In the genomic region with DNA sequence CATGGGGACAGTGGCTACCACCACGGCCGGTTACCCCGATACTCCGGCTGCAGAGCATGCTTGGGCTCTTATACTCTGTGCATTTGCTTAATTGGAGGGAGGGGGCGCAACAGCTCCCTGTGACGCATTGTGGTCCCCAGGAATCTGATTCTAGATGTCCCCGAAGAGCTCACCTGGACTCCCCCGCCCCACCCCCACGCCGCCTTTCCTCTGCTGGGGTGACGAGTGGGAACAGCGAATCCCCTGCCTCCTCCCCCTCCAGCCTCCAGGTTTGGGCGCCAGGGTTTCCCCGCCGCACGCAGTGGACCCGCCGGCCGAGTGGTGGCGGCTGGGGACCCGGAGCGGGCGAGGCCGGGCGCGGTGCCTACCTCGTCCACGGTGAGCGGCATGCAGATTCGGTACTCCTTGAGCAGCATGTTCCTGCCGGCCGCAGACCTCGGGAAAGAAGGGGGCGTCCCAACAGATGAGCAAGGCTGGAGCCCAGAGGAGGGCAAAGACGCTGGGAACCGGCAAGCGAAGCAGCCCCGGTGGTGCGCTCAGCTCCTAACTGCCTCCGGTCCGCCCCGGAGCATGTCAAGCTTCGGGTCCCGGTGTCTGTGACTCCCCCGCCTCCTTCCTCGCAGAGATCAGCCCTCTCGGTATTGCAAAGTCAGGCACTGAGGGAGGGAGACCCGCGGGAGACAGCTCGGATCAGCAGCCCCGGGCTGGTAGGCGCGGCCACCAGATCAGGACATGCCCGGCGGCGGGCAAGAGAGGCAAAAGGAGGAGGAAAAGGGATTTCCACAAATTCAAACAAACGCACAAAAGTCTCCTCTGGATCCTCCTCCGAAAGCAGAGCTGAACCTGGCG, we compare ENCODE assay signal across 8 mouse cellular contexts. TPM values are rescaled to one million over a fixed set of nuclear protein-coding genes. Genes with fewer than 3 reads are reported as not detected.
DNase-seq lines count a peak whose midpoint lies in the region; ATAC-seq and TF ChIP-seq lines count a peak whose summit lies in the region.

No protein-coding gene starts in this region.

- H3K9me3 ChIP-seq in G1E (replicated peaks) = no peaks in the 10 kb centered on the region
- no peaks in the 10 kb centered on the region for H3K9me3 ChIP-seq in hindbrain, embryonic 13.5 days

- H3K4me1 ChIP-seq in G1E (ENCODE audit: insufficient read depth, low read depth, low read length) = peaks cover 57% of the 10 kb centered on the region
- H3K4me1 ChIP-seq in hindbrain, embryonic 13.5 days (replicated peaks) = peaks cover 33% of the 10 kb centered on the region

- no peak for ATAC-seq in G1E (ENCODE audit: extremely low read depth, insufficient number of reproducible peaks, low FRiP score, poor library complexity, severe bottlenecking)
- peak; percentile 69 for ATAC-seq in hindbrain, embryonic 13.5 days (ENCODE audit: low FRiP score)

- peak overlapping the region; percentile 95 for H3K27ac ChIP-seq in hindbrain, embryonic 13.5 days

- no peak for TF ChIP-seq CTCF in G1E (IDR thresholded peaks at IDR 0.05; ENCODE audit: low read depth, low read length)

- DNase-seq in G1E (ENCODE audit: low spot score) = peak; percentile 45
- DNase-seq in cerebellum, adult 9-11 months = peak; percentile 76
- peak; percentile 31 to 57 for DNase-seq in frontal cortex, postnatal 14 days (ENCODE audit: low spot score in 2 of 2)
- DNase-seq in layer of hippocampus, postnatal 25 days (ENCODE audit: extremely low spot score in 1 of 2, low spot score in 1 of 2) = peak; percentile 47 to 58
- peak; percentile 59 for DNase-seq in lung, postnatal 14 days
- peak; percentile 63 for DNase-seq in retina, embryonic 14.5 days (ENCODE audit: low spot score)
- DNase-seq in thymus, postnatal 36 days = peak; percentile 72 to 77

- no peaks in the 10 kb centered on the region for H3K27me3 ChIP-seq in G1E (ENCODE audit: insufficient read depth, low read length)
- no peaks in the 10 kb centered on the region for H3K27me3 ChIP-seq in hindbrain, embryonic 13.5 days

- under 1% methylated on average over 58 of the region's 59 CpGs for WGBS in hindbrain, embryonic 13.5 days

- H3K9ac ChIP-seq in hindbrain, embryonic 13.5 days = peak overlapping the region; percentile 93

- H3K4me3 ChIP-seq in G1E (ENCODE audit: low read depth, low read length) = peak overlapping the region; percentile 94
- peak overlapping the region; percentile 80 for H3K4me3 ChIP-seq in hindbrain, embryonic 13.5 days

- H3K36me3 ChIP-seq in G1E (replicated peaks) = peaks cover 13% of the 10 kb centered on the region
- H3K36me3 ChIP-seq in hindbrain, embryonic 13.5 days = no peaks in the 10 kb centered on the region

- peak overlapping the region; percentile 80 for H3K4me2 ChIP-seq in hindbrain, embryonic 13.5 days

RNA-seq across cellular contexts. Expression of gene Pitpnc1, which starts 0.8 kb away (rescaled TPM):
- total RNA-seq in G1E (2014; fragmentation: Nextera tagmentation) (53.5 and 54.8 TPM in 2 replicates), G1E (2017) (27.9 and 31.5 TPM in 2 replicates)
- polyA plus RNA-seq in G1E (2012) = 9.9 and 10.1 TPM in 2 replicates
- polyA plus RNA-seq in hindbrain, embryonic 13.5 days (2015; fragmentation: Nextera tagmentation; extraction: Ambion mirVana) = 33.9 and 35.2 TPM in 2 replicates
- total RNA-seq in layer of hippocampus, postnatal 25 days (2021) = 10 to 100 TPM; 53.6 to 58.3 TPM

RNA-seq across cellular contexts. Expression of gene Psmd12, which starts 9.5 kb away (rescaled TPM):
- 77.4 and 90.2 TPM in 2 replicates for total RNA-seq in G1E (2014; fragmentation: Nextera tagmentation)
- total RNA-seq in G1E (2017) = 116 and 121 TPM in 2 replicates
- polyA plus RNA-seq in G1E (2012) = 31.4 and 39.1 TPM in 2 replicates
- polyA plus RNA-seq in hindbrain, embryonic 13.5 days (2015; fragmentation: Nextera tagmentation; extraction: Ambion mirVana) = 158 and 163 TPM in 2 replicates
- total RNA-seq in layer of hippocampus, postnatal 25 days (2021) = 10 to 100 TPM; 65.9 to 72.2 TPM
